Mouse (Mus musculus): ENCODE measurements around the gene Iqgap3.
A peak's percentile ranks its signal among the peaks of the same experiment; 100 is the strongest.

Gene Iqgap3

DNA sequence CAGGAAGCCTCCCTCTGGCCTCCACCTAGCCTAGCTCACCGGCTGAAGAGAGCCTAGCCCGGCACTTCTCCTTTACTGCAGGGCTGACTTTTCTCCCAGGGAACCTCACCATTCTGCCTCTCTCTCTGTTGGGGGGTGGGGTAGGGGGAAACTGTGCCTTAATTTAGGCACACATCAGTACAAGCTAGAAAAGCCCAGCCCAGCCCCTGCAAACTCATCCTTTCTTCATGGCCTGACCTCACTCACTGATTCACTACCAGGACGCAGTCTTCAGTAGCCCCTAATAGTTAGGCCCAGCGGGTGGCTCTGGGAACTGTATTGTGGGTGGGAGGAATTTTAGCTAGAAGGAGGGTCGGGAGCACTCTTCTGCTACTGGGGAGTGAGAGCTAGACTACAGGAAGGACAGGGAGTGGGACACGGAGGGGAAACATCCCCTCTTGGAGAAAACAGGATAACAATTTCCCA lies 67.8 kb downstream of the Iqgap3 start:
- DNase-seq (ENCODE audit: low spot score in 2 of 2) = no peak

- DNase-seq (ENCODE audit: low spot score in 2 of 2) = peak in 1 of 2 experiments; percentile 40
Measured at GRCm38 (mm10) chr3:88150061-88150998, 68.6 kb downstream of the Iqgap3 start.

DNA sequence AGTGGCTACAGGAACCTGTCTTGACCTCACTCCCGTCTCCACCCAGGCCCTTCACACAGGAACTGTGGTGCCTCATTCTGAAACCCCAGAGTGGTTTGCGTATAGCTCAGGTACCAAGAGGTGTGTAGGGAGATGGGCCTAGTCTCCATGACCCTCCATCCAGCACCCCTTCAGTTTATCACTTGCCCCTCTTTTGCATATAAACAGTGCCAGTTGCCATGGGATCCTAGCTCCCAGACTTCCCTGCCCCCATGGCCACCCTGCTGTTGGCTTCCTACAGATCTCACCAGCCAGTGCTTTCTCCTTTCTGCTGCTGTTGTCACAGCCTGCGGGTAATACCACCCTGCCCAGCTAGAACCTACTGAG lies 69.2 kb downstream of the Iqgap3 start:
- DNase-seq (ENCODE audit: low spot score in 2 of 2) = peak; percentile 44 to 45

- no peak for DNase-seq (ENCODE audit: low spot score in 2 of 2)
Measured at GRCm38 (mm10) chr3:88152056-88152455, 70.3 kb downstream of the Iqgap3 start.

- DNase-seq (ENCODE audit: low spot score in 2 of 2) = no peak
Measured at GRCm38 (mm10) chr3:88153290-88154011, 71.7 kb downstream of the Iqgap3 start.

GRCm38 (mm10) chr3:88154236-88154635 lies 72.5 kb downstream of the Iqgap3 start:
- no peak for DNase-seq (ENCODE audit: low spot score in 2 of 2)

DNA sequence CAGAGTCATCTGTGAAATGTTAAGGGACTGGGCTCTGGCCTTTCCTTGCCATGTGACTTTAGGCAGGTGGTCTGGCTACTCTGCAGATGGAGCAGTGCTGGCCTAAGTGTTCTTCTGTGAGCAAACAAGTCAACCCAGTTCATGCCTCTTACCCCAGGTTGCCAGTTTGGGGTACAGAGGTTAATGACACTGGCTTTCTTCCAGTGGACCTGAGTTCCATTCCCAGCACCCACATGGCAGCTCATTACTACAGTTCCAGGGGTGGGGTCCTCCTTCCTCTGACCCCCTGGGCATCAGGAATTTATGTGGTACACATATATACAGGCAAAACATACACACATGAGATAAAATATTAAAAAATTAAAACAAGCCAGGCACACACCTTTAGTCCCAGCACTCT lies 75.0 kb downstream of the Iqgap3 start:
- no peak for DNase-seq (ENCODE audit: low spot score in 2 of 2)

DNA sequence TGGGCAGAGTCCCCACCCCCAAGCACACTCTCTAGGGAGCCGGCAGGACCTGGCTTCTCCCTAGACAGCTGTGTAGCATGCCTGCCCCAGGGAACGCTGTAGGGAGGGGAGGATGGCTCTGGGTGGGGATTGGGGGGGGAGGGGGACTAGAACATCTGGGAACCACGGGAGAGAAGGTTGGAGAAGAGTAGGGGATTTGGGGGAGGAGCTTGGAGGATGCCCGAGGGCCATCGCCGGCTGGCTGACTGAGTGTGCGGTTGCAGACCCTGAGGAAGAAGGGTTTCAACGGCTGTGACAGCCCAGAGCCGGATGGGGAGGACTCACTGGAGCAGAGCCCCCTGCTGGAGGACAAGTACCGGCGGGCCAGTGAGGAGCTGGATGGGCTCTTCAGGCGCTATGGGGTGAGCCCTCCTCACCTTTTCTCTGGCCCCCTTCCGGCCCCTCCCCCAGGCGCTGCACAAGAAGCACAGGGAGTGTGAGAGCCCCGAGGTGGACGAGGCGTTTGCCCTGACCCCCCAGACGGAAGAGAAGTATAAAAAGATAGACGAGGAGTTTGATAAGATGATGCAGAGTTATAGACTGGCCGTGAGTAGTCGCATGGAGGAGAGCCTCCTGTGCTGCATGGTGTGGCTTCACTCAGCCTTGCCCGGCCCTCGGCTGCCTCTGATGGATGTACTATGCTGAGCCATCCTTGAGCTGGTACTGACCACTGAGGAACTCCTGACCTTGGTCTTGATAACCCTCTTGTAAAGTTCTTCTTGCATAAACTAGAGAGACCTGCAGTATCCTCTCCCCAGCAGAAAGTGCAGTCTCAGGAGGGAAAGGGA lies 76.2 kb downstream of the Iqgap3 start:
- DNase-seq (ENCODE audit: low spot score in 2 of 2) = peak; percentile 63

GRCm38 (mm10) chr3:88158991-88159390 lies 77.2 kb downstream of the Iqgap3 start:
- DNase-seq (ENCODE audit: low spot score in 2 of 2) = no peak

DNA sequence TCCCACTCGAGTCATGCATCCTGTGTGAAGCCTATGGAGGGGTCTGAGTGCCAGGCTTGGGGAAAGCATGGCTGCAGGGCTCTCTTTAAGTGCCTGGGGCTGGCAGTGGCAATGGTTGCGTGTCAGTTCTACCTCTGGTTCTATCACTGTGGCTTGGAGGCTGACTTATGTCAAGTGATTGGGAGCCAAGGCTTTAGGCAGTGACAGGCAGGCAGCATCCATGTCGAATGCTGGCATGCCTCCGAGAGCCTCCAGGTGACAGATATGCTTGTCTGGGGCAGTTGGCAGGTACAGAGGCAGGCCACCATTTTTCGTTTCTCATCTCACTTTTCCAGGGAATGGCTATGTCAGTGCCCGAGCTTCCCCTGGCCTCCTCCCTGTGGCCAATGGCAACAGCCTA lies 79.1 kb downstream of the Iqgap3 start:
- DNase-seq (ENCODE audit: low spot score in 2 of 2) = no peak

DNA sequence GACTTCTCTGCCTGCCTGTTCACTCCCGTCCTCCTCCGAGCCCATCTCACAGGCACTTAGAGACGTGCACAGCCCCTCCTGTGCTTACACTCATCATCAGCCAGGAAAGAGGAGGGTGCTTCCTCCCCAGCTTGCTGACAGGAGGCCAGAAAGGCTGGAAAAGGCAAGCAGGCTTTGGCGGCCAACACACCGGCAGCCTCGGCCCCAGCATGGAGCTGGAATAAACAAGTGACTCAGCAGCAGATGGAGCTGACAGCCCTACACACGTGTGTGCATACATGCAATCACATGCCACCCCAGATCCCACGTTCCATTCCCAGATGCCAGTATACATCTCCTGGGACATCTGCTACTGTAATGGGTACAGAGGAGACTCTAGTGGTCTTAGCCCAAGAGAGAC lies 80.5 kb downstream of the Iqgap3 start:
- no peak for DNase-seq (ENCODE audit: low spot score in 2 of 2)

GRCm38 (mm10) chr3:88162811-88163210 lies 81.0 kb downstream of the Iqgap3 start:
- DNase-seq (ENCODE audit: low spot score in 2 of 2) = no peak

- DNase-seq (ENCODE audit: low spot score in 2 of 2) = no peak
Measured at GRCm38 (mm10) chr3:88163847-88164246, 82.1 kb downstream of the Iqgap3 start.

DNA sequence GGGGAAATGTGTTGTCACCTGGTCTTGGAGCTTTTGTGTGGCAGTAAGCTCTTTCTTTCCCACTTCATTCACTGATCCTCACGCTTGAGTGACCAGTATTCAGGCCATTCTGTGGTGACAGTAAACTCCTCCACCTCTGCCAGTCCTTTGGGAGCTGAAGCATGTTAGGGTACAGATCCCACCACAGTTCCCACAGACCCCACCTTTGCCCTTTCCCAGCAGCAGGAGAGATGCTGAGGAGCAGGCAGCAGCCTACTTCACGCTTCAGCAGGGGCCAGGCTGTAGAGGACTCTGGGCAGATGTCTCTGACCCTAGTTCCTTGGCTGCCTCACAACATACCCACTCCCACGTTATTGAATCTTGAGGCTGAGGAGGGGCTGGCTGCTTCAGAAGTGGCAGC lies 82.5 kb downstream of the Iqgap3 start:
- DNase-seq (ENCODE audit: low spot score in 2 of 2) = no peak

GRCm38 (mm10) chr3:88166056-88166455 lies 84.3 kb downstream of the Iqgap3 start:
- no peak for DNase-seq (ENCODE audit: low spot score in 2 of 2)

DNA sequence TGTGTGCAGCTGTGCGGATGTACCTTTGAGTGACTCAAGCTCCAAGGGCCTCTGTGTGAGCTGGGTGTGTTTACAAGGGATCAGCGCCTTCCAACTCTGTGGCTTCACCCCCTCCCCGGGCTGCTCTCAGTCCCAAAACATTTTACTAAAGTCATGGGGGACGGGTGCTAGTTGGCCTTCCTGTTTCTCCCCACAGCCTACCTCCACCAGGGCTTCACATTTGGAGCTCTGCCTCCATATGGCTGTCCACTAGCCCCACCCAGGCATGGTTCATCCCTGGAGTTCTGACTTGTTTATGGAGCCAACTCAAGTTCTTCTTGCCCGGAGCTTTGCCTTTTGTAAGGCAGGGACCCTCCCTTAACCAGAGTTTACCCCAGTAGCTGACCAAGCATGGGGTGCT lies 88.6 kb downstream of the Iqgap3 start:
- DNase-seq (ENCODE audit: low spot score in 2 of 2) = no peak

All from spleen, postnatal 36 days (tissue).